Mouse (Mus musculus) midbrain, embryonic 11.5 days (tissue): ENCODE results near the gene Fgd6. TPM values are rescaled to one million over a fixed set of nuclear protein-coding genes. Genes with fewer than 3 reads are reported as not detected.

Source experiments
- ATAC-seq: fragments of 200-750 bp; cut with Nextera tagmentation; 2 replicates; pipeline ENCODE4 v1.8.0; 2017; ENCODE audit warnings: moderate TSS enrichment, moderate library complexity; ENCODE audit not compliant: low FRiP score
- DNase-seq: peaks from one replicate; pipeline ENCODE4 v3.0.0; 2015; ENCODE audit warnings: low spot score; ENCODE audit errors: missing footprints
- H3K27ac ChIP-seq: fragments of 300-500 bp; sonication (generic); 2 replicates; pipeline ENCODE4 v1.5.1; 2014; ENCODE audit warnings: low read depth, low read length
- H3K27me3 ChIP-seq: fragments of 300-500 bp; sonication (generic); 2 replicates; pipeline ENCODE4 v1.6.1; 2014; ENCODE audit warnings: mild to moderate bottlenecking, low read length, moderate library complexity, mixed read lengths; ENCODE audit not compliant: control insufficient read depth, insufficient read depth
- H3K36me3 ChIP-seq: fragments of 300-500 bp; sonication (generic); 2 replicates; pipeline ENCODE4 v1.6.1; 2014; ENCODE audit warnings: mild to moderate bottlenecking, low read length, moderate library complexity, mixed read lengths; ENCODE audit not compliant: control insufficient read depth, insufficient read depth
- H3K4me1 ChIP-seq: fragments of 300-500 bp; sonication (generic); 2 replicates; pipeline ENCODE4 v1.6.1; 2014; ENCODE audit warnings: low read length; ENCODE audit not compliant: control insufficient read depth, insufficient read depth
- H3K4me2 ChIP-seq: fragments of 300-500 bp; sonication (generic); 2 replicates; pipeline ENCODE4 v1.6.1; 2014; ENCODE audit warnings: mild to moderate bottlenecking, moderate library complexity
- H3K4me3 ChIP-seq: fragments of 300-500 bp; sonication (generic); 2 replicates; pipeline ENCODE4 v1.5.1; 2014; ENCODE audit warnings: low read depth, low read length
- H3K9ac ChIP-seq: fragments of 300-500 bp; sonication (generic); 2 replicates; pipeline ENCODE4 v1.6.1; 2014; ENCODE audit warnings: low read length
- H3K9me3 ChIP-seq: fragments of 300-500 bp; sonication (generic); 2 replicates; pipeline ENCODE4 v1.6.1; 2016; ENCODE audit warnings: low read length; ENCODE audit not compliant: control insufficient read depth
- WGBS: fragments of 180-500 bp; shearing (Covaris S2); extraction: QIAGEN DNeasy Blood & Tissue Kit; methylation state at CpG from one replicate; pipeline ENCODE4 v1.1.7; 2014; 5-methylcytosine and 5-hydroxymethylcytosine counted together
- polyA plus RNA-seq: library from polyadenylated mRNA; unstranded; fragments of >200 nt; fragmentation: Nextera tagmentation; extraction: Ambion mirVana; gene quantifications from 2 replicates; pipeline ENCODE4 v1.2.1, GENCODE M21; 2014

Gene Fgd6
- polyA plus RNA-seq, 1 experiment from 2014 or later, result 5.6 TPM

GRCm38 (mm10) chr10:94056487-94056886 lies 20.7 kb downstream of the Fgd6 start:
- Histone ChIP-seq H3K4me1 (peaks cover 6% of the 10 kb centered on the region; the same call in 1 of the 2 replicates), H3K9me3 (no peaks in the 10 kb centered on the region), H3K36me3 (no peaks in the 10 kb centered on the region), H3K4me2 (no peak overlapping the region), H3K9ac (no peak overlapping the region), H3K4me3 (no peak overlapping the region), H3K27ac (no peak overlapping the region), H3K27me3 (no peaks in the 10 kb centered on the region)
- DNase-seq, result no peak
- no peak for ATAC-seq
- 90% methylated on average over 6 of the region's 6 CpGs for WGBS

- H3K9ac ChIP-seq, result no peak overlapping the region
- WGBS, result 93% methylated on average over 8 of the region's 8 CpGs
- no peak for ATAC-seq
Observed at GRCm38 (mm10) chr10:94059618-94060055, 23.8 kb downstream of the Fgd6 start.

DNA sequence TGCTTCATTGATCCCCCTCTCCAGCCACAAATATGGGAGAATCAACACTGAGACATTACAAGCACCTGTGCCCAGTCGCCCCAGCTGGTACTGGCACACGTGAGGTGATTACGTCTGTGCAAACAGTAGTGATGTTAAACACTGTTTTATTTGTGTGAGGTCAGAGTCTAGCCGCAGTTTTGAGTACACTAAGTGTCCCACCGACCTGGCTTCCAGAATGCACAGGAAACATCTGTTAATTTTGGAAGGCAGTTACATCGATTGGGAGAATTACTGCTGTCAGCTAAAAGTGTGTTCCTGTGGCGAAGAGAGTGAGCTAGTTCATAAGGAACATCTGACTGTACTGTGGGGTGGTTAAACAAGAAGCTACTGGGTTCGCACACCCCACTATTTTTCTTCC lies 24.4 kb downstream of the Fgd6 start:
- ATAC-seq (no peak), DNase-seq (no peak)
- H3K4me1 ChIP-seq, result peaks cover 6% of the 10 kb centered on the region
- H3K27me3 ChIP-seq, result no peaks in the 10 kb centered on the region
- no peak overlapping the region for H3K4me3 ChIP-seq
- 92% methylated on average over 8 of the region's 8 CpGs for WGBS
- H3K9ac ChIP-seq, result no peak overlapping the region
- H3K36me3 ChIP-seq, result no peaks in the 10 kb centered on the region
- H3K27ac ChIP-seq, result no peak overlapping the region
- H3K4me2 ChIP-seq, result no peak overlapping the region
- H3K9me3 ChIP-seq, result no peaks in the 10 kb centered on the region

More at GRCm38 (mm10) chr10:94059618-94060055, 23.8 kb downstream of the Fgd6 start:
- H3K4me3 ChIP-seq, result no peak overlapping the region
- no peaks in the 10 kb centered on the region for H3K36me3 ChIP-seq
- H3K4me1 ChIP-seq, result peaks cover 6% of the 10 kb centered on the region
- H3K9me3 ChIP-seq, result no peaks in the 10 kb centered on the region
- no peaks in the 10 kb centered on the region for H3K27me3 ChIP-seq
- no peak for DNase-seq
- H3K4me2 ChIP-seq, result no peak overlapping the region
- no peak overlapping the region for H3K27ac ChIP-seq

- no peaks in the 10 kb centered on the region for H3K9me3 ChIP-seq
- ATAC-seq (no peak), DNase-seq (no peak)
- no peaks in the 10 kb centered on the region for H3K27me3 ChIP-seq
- no peak overlapping the region for H3K27ac ChIP-seq
- H3K4me1 ChIP-seq, result peaks cover 5% of the 10 kb centered on the region
- H3K9ac ChIP-seq, result no peak overlapping the region
- WGBS, result 69% methylated on average over 5 of the region's 5 CpGs
- no peaks in the 10 kb centered on the region for H3K36me3 ChIP-seq
- H3K4me3 ChIP-seq, result no peak overlapping the region
- H3K4me2 ChIP-seq, result no peak overlapping the region
Observed at GRCm38 (mm10) chr10:94062357-94062756, 26.6 kb downstream of the Fgd6 start.

GRCm38 (mm10) chr10:94066896-94067295 lies 31.1 kb downstream of the Fgd6 start:
- H3K9ac ChIP-seq, result no peak overlapping the region
- DNase-seq (no peak), ATAC-seq (no peak)
- H3K9me3 ChIP-seq, result no peaks in the 10 kb centered on the region
- WGBS, result 67% methylated on average over 3 of the region's 3 CpGs
- no peak overlapping the region for H3K27ac ChIP-seq
- no peaks in the 10 kb centered on the region for H3K36me3 ChIP-seq
- no peak overlapping the region for H3K4me2 ChIP-seq
- H3K4me3 ChIP-seq, result no peak overlapping the region
- H3K4me1 ChIP-seq, result no peaks in the 10 kb centered on the region; the same call in 1 of the 2 replicates
- no peaks in the 10 kb centered on the region for H3K27me3 ChIP-seq

DNA sequence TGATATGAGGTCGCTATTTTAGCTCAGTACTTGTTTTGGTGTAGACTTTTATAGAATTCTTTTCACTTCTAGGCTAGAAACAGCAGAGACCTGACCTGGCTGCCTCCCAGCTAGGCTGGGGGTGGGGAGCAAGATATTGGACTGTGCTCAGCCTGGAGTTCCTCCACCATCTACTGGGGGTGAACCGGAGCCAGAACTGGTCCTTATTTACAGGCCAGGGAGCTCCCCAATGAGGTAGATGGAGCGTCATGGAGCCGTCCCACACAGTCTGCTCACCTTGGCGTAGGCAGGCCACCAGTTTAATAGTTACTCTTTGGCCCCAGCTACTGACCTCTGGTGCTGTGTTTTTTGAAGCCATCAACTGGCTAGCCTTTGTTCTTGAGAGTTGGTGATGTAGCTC lies 32.9 kb downstream of the Fgd6 start:
- Histone ChIP-seq H3K9ac (no peak overlapping the region), H3K36me3 (no peaks in the 10 kb centered on the region), H3K4me3 (no peak overlapping the region), H3K4me1 (no peaks in the 10 kb centered on the region), H3K27me3 (no peaks in the 10 kb centered on the region), H3K27ac (no peak overlapping the region), H3K9me3 (no peaks in the 10 kb centered on the region), H3K4me2 (no peak overlapping the region)
- ATAC-seq, result no peak
- 96% methylated on average over 5 of the region's 5 CpGs for WGBS
- no peak for DNase-seq

- no peak for ATAC-seq
- 82% methylated on average over 7 of the region's 7 CpGs for WGBS
Observed at GRCm38 (mm10) chr10:94071641-94072040, 35.8 kb downstream of the Fgd6 start.

GRCm38 (mm10) chr10:94072261-94072915 lies 36.6 kb downstream of the Fgd6 start:
- whole genome bisulfite sequencing, result 80% methylated on average over 10 of the region's 10 CpGs
- H3K27ac ChIP-seq, result no peak overlapping the region

More at GRCm38 (mm10) chr10:94071641-94072040, 35.8 kb downstream of the Fgd6 start:
- Histone ChIP-seq H3K27me3 (no peaks in the 10 kb centered on the region), H3K4me2 (no peak overlapping the region), H3K9ac (no peak overlapping the region), H3K27ac (no peak overlapping the region), H3K36me3 (no peaks in the 10 kb centered on the region), H3K9me3 (no peaks in the 10 kb centered on the region), H3K4me3 (no peak overlapping the region), H3K4me1 (no peaks in the 10 kb centered on the region)
- DNase-seq, result no peak

GRCm38 (mm10) chr10:94072916-94073465 lies 37.2 kb downstream of the Fgd6 start:
- Histone ChIP-seq H3K27me3 (no peaks in the 10 kb centered on the region), H3K4me1 (no peaks in the 10 kb centered on the region), H3K9ac (no peak overlapping the region), H3K4me3 (no peak overlapping the region), H3K36me3 (no peaks in the 10 kb centered on the region), H3K9me3 (no peaks in the 10 kb centered on the region), H3K4me2 (no peak overlapping the region), H3K27ac (no peak overlapping the region)
- no peak for ATAC-seq
- DNase-seq, result no peak
- 77% methylated on average over 4 of the region's 4 CpGs for WGBS

More at GRCm38 (mm10) chr10:94072261-94072915, 36.6 kb downstream of the Fgd6 start:
- no peaks in the 10 kb centered on the region for H3K9me3 ChIP-seq
- no peak overlapping the region for H3K4me3 ChIP-seq
- H3K36me3 ChIP-seq, result no peaks in the 10 kb centered on the region
- no peak overlapping the region for H3K4me2 ChIP-seq
- H3K4me1 ChIP-seq, result no peaks in the 10 kb centered on the region
- no peak overlapping the region for H3K9ac ChIP-seq
- ATAC-seq, result no peak
- DNase-seq, result no peak
- H3K27me3 ChIP-seq, result no peaks in the 10 kb centered on the region
